ENCODE assay signal across 27 mouse cellular contexts in genomic region chr3:149626186-149626585, GRCm38 (mm10).
A peak's percentile ranks its signal among the peaks of the same experiment; 100 is the strongest.
DNase-seq lines count a peak whose midpoint lies in the region; ATAC-seq and TF ChIP-seq lines count a peak whose summit lies in the region.
"Had no signal": no experiment of that assay in that cellular context is flagged by ENCODE, and none has a peak within 500 bp of the region (broad histone marks: within the 10 kb centered on the region; RNA-seq: fewer than 3 reads in every experiment).

No protein-coding gene starts in this region.

- no peak overlapping the region for H3K9ac ChIP-seq in kidney, postnatal 0 days (ENCODE audit: low read depth, low read length)
- no peak overlapping the region for H3K9ac ChIP-seq in lung, embryonic 15.5 days
- H3K9ac ChIP-seq: embryonic facial prominence, embryonic 15.5 days; forebrain, embryonic 12.5 days; heart, embryonic 15.5 days; hindbrain, embryonic 13.5 days had no signal

- H3K4me2 ChIP-seq in kidney, postnatal 0 days (ENCODE audit: low read length) = no peak overlapping the region
- no peak overlapping the region for H3K4me2 ChIP-seq in lung, embryonic 15.5 days
- H3K4me2 ChIP-seq: embryonic facial prominence, embryonic 15.5 days; forebrain, embryonic 12.5 days; heart, embryonic 11.5 days; heart, embryonic 15.5 days; hindbrain, embryonic 13.5 days had no signal

- no peaks in the 10 kb centered on the region for H3K27me3 ChIP-seq in kidney, postnatal 0 days (ENCODE audit: insufficient read depth, low read length)
- no peaks in the 10 kb centered on the region for H3K27me3 ChIP-seq in lung, embryonic 15.5 days
- H3K27me3 ChIP-seq: embryonic facial prominence, embryonic 15.5 days; forebrain, embryonic 12.5 days; heart, embryonic 15.5 days; hindbrain, embryonic 13.5 days; Patski had no signal

- H3K4me1 ChIP-seq in kidney, postnatal 0 days (replicated peaks; ENCODE audit: insufficient read depth, low read length) = no peaks in the 10 kb centered on the region
- peaks cover 6% of the 10 kb centered on the region; the same call in 1 of the 2 replicates for H3K4me1 ChIP-seq in lung, embryonic 15.5 days
- H3K4me1 ChIP-seq: embryonic facial prominence, embryonic 15.5 days; forebrain, embryonic 12.5 days; heart, embryonic 15.5 days; hindbrain, embryonic 13.5 days had no signal

- H3K9me3 ChIP-seq in kidney, postnatal 0 days (replicated peaks; ENCODE audit: low read length) = no peaks in the 10 kb centered on the region
- no peaks in the 10 kb centered on the region for H3K9me3 ChIP-seq in lung, embryonic 15.5 days
- H3K9me3 ChIP-seq: embryonic facial prominence, embryonic 15.5 days; forebrain, embryonic 12.5 days; heart, embryonic 15.5 days; hindbrain, embryonic 13.5 days had no signal

- H3K36me3 ChIP-seq in kidney, postnatal 0 days (ENCODE audit: insufficient read depth, low read length) = no peaks in the 10 kb centered on the region
- H3K36me3 ChIP-seq in lung, embryonic 15.5 days = no peaks in the 10 kb centered on the region
- H3K36me3 ChIP-seq: embryonic facial prominence, embryonic 15.5 days; forebrain, embryonic 12.5 days; G1E; heart, embryonic 15.5 days; hindbrain, embryonic 13.5 days had no signal

- DNase-seq in kidney, postnatal 0 days (ENCODE audit: low spot score) = peak; percentile 35
- DNase-seq in kidney, postnatal 25 days = no peak
- DNase-seq in lung, adult 18-20 months = no peak
- peak; percentile 89 for DNase-seq in NIH3T3 (ENCODE audit: low read depth)
- DNase-seq in right cerebral cortex, postnatal 10 days (ENCODE audit: low spot score in 2 of 2) = no peak
- DNase-seq: adrenal gland, postnatal 14 days; B cell, adult 2 months; cerebellum, adult 11 months; cerebellum, adult 8-10 months; cerebellum, postnatal 14 days; embryo, embryonic 11 days; gastrocnemius, postnatal 14 days; heart, adult 2 months; heart, postnatal 14 days had no signal

- no peak overlapping the region for H3K27ac ChIP-seq in kidney, postnatal 0 days
- H3K27ac ChIP-seq in lung, embryonic 15.5 days = no peak overlapping the region; the same call in 1 of the 2 replicates
- H3K27ac ChIP-seq: embryonic facial prominence, embryonic 15.5 days; forebrain, embryonic 12.5 days; heart, adult 2 months; heart, embryonic 15.5 days; hindbrain, embryonic 13.5 days; hindbrain, postnatal 0 days had no signal

- no peak for ATAC-seq in kidney, postnatal 0 days (replicated peaks; ENCODE audit: low FRiP score, low read depth)
- ATAC-seq in lung, embryonic 15.5 days (ENCODE audit: borderline replicate concordance, extremely low read depth, low FRiP score, low TSS enrichment) = peak; percentile 42; the same call in 1 of the 2 replicates
- no peak for ATAC-seq in erythroblast, adult 5-6 weeks (replicated peaks; ENCODE audit: low FRiP score, poor library complexity, severe bottlenecking)
- ATAC-seq: activated CD4-positive, CD25-positive, alpha-beta regulatory T cell, adult 4 months; CD4-positive, CD25-positive, alpha-beta regulatory T cell, adult 4 months; forebrain, embryonic 16.5 days; hindbrain, postnatal 0 days; Patski had no signal

- H3K4me3 ChIP-seq in kidney, postnatal 0 days (replicated peaks; ENCODE audit: low read depth, low read length) = no peak overlapping the region
- no peak overlapping the region for H3K4me3 ChIP-seq in lung, embryonic 15.5 days
- H3K4me3 ChIP-seq: embryonic facial prominence, embryonic 15.5 days; forebrain, embryonic 12.5 days; heart, adult 2 months; heart, embryonic 15.5 days; hindbrain, embryonic 13.5 days had no signal

- TF ChIP-seq CTCF in kidney, postnatal 0 days (IDR thresholded peaks at IDR 0.05; ENCODE audit: low read depth) = no peak

Comparison
In these comparisons a context has a peak if more than half of its experiments do, and no peak if none do; other contexts are left out.
1. DNase-seq: peak in kidney, postnatal 0 days (single experiment) and NIH3T3 (single experiment); none in kidney, postnatal 25 days (0 of 2), lung, adult 18-20 months (0 of 2) and right cerebral cortex, postnatal 10 days (0 of 2).